Mouse (Mus musculus): Measurements from ENCODE around the gene Ltv1.

Ltv1 gene

GRCm38 (mm10) chr10:13133850-13134249, 59.1 kb downstream of the Ltv1 start:
- DNase-seq (ENCODE audit: low read depth, low spot score), result no peak

Measured in c-Kit-negative CD71-positive TER-119-positive erythroid progenitor cells, embryonic 14.5 days (primary cell).